Mouse (Mus musculus): ENCODE data around the gene Eapp. TPM values are rescaled to one million over a fixed set of nuclear protein-coding genes. Genes with fewer than 3 reads are reported as not detected.

Gene Eapp
- total and polyA plus RNA-seq, 2 experiments from 2014 or later, result 38.9 to 94.9 TPM

DNA sequence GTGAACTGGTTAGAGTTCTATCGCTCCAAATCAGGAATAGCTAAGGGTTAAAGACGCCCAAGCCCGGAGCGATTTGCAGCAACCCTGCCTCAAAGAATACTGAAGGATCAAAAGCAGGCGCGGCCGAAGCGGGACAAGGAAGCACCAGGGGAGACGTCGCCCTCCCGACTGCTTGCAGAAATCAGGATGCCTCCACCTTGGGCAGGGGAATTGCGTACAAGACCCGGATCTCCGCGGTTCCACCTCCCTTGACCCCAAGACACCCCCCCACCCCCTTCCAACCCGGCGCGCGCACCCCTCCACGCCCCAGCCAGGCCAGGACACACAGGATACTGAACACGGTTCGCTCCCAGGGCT is 39.7 kb downstream of the Eapp start:
- ATAC-seq (peak; percentile 34; the same call in 1 of the 2 replicates), DNase-seq (peak; percentile 61)
- peak overlapping the region; percentile 82 for H3K27ac ChIP-seq (ENCODE audit: low read depth, low read length)
- 0% methylated on average over 22 of the region's 22 CpGs for WGBS
- peak overlapping the region; percentile 82 for H3K9ac ChIP-seq
- H3K4me3 ChIP-seq (ENCODE audit: low read depth, low read length), result peak overlapping the region; percentile 72
- no peaks in the 10 kb centered on the region for H3K9me3 ChIP-seq (ENCODE audit: low read length)
- no peak for TF ChIP-seq CTCF (IDR thresholded peaks at IDR 0.05; ENCODE audit: low read depth)
- H3K36me3 ChIP-seq (ENCODE audit: insufficient read depth), result no peaks in the 10 kb centered on the region
- H3K27me3 ChIP-seq (ENCODE audit: insufficient read depth, low read length), result no peaks in the 10 kb centered on the region
- H3K4me1 ChIP-seq (ENCODE audit: insufficient read depth), result peaks cover 9% of the 10 kb centered on the region
- H3K4me2 ChIP-seq (ENCODE audit: low read depth), result peak overlapping the region; percentile 62

DNA sequence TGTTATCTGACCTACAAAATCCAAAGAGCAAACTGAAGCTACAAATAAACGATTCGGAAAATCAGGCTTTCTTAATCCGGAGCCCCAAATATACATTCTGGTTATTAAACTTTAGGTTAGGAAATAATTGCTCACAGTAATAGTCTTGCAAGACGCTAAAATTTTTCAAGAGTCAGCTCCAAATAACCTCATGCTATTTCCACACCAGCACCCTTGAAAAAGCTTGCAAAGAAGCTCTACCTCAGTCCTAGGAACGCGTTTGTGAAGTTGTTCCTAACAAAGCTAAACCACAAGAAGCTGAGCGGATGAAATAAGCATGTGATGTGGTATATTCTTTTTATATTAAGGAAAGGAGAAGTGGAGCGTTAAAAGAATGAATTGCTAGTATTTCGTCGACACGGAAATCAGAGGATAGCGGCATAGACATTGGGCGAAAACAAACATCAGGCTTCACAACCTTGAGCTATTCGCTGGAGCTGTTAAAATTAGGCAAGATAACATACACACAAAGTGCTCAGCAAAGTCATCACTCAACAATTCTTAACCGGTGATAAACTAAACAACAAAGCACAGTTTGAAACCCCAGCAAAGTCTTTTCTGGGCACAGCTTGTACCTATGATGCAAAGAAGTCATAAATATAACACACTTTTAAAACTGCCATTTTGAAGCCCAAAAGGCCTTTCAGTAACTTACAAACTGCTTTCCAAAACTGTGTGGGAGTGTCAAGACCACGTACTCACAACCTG is 40.2 kb downstream of the Eapp start:
- Histone ChIP-seq H3K27ac (ENCODE audit: low read depth, low read length) (peak overlapping the region; percentile 82), H3K9me3 (ENCODE audit: low read length) (no peaks in the 10 kb centered on the region), H3K27me3 (ENCODE audit: insufficient read depth, low read length) (no peaks in the 10 kb centered on the region), H3K4me2 (ENCODE audit: low read depth) (peak overlapping the region; percentile 62), H3K4me3 (ENCODE audit: low read depth, low read length) (peak overlapping the region; percentile 72), H3K4me1 (ENCODE audit: insufficient read depth) (peaks cover 9% of the 10 kb centered on the region), H3K9ac (peak overlapping the region; percentile 82), H3K36me3 (ENCODE audit: insufficient read depth) (no peaks in the 10 kb centered on the region)
- TF ChIP-seq CTCF (IDR thresholded peaks at IDR 0.05; ENCODE audit: low read depth), result no peak
- ATAC-seq (no peak), DNase-seq (no peak)
- WGBS, result 9% methylated on average over 16 of the region's 16 CpGs

DNA sequence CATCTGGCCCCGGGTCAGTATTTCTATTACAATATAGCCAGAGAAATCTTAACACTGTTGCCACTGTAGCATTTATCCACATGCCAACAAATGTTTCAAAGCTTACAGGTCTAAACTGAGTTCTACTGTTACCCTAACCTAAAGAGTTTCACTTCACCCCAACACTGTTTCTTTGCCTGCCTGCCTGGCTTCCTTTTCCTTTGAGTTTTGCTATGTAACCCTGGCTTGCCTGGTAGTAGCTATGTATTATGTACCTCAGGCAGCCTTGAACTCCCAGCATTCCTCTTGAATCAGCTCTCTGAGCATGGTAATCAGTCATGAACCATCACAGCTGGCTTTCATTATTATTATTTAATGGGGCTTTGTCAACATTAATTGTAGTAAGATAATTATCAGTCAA is 41.0 kb downstream of the Eapp start:
- 72% methylated on average over 1 of the region's 1 CpGs for WGBS
- no peak for TF ChIP-seq CTCF (IDR thresholded peaks at IDR 0.05; ENCODE audit: low read depth)
- ATAC-seq (no peak), DNase-seq (no peak)
- no peaks in the 10 kb centered on the region for H3K9me3 ChIP-seq (ENCODE audit: low read length)
- H3K27me3 ChIP-seq (ENCODE audit: insufficient read depth, low read length), result no peaks in the 10 kb centered on the region
- peak overlapping the region; percentile 62 for H3K4me2 ChIP-seq (ENCODE audit: low read depth)
- no peak overlapping the region for H3K27ac ChIP-seq (ENCODE audit: low read depth, low read length)
- peak overlapping the region; percentile 72 for H3K4me3 ChIP-seq (ENCODE audit: low read depth, low read length)
- H3K36me3 ChIP-seq (ENCODE audit: insufficient read depth), result no peaks in the 10 kb centered on the region
- peak overlapping the region; percentile 82; the same call in 1 of the 2 replicates for H3K9ac ChIP-seq
- peaks cover 9% of the 10 kb centered on the region for H3K4me1 ChIP-seq (ENCODE audit: insufficient read depth)

DNA sequence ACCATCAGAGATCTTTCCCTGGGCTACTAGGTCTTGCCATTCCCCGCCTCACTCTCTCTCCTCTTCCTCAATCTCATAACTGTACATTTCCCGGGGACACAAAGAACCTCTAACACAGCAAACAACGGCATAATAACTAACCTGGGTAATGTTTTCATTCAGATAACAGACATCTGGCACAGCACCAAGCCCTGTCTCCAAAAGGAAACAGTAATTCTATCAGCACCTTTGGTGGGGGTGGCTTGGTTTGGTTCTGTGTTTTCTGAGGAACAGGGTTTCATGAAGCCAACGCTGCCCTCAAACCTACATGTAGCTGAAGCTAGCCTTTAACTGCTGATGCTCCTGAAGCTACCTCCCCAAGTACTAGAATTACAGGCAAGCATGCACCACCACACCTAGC is 41.6 kb downstream of the Eapp start:
- Histone ChIP-seq H3K4me3 (ENCODE audit: low read depth, low read length) (no peak overlapping the region), H3K36me3 (ENCODE audit: insufficient read depth) (no peaks in the 10 kb centered on the region), H3K9me3 (ENCODE audit: low read length) (no peaks in the 10 kb centered on the region), H3K27me3 (ENCODE audit: insufficient read depth, low read length) (no peaks in the 10 kb centered on the region), H3K27ac (ENCODE audit: low read depth, low read length) (no peak overlapping the region), H3K9ac (no peak overlapping the region; the same call in 1 of the 2 replicates), H3K4me1 (ENCODE audit: insufficient read depth) (peaks cover 9% of the 10 kb centered on the region), H3K4me2 (ENCODE audit: low read depth) (peak overlapping the region; percentile 62)
- no peak for TF ChIP-seq CTCF (IDR thresholded peaks at IDR 0.05; ENCODE audit: low read depth)
- no peak for ATAC-seq
- 69% methylated on average over 4 of the region's 4 CpGs for WGBS
- no peak for DNase-seq

DNA sequence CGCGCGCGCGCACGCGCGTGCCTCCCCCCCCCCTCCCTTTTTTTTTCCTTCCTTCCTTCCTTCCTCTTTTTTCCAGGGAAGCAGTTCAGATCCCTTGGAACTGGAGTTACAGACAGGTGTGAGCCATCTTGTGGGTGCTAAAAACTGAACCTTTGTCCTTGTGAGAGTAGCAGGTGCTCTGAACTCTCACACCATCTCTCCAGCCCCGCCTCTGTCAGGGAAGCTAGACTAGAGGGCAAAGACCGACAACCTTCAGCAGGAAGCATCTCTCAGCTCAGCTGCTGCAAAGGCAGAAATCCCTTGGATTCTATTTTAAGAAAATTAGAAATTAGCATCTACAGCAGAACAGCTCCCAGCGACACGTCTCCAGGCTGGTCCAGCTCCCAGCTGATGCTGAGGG is 43.4 kb downstream of the Eapp start:
- WGBS, result 82% methylated on average over 12 of the region's 12 CpGs

DNA sequence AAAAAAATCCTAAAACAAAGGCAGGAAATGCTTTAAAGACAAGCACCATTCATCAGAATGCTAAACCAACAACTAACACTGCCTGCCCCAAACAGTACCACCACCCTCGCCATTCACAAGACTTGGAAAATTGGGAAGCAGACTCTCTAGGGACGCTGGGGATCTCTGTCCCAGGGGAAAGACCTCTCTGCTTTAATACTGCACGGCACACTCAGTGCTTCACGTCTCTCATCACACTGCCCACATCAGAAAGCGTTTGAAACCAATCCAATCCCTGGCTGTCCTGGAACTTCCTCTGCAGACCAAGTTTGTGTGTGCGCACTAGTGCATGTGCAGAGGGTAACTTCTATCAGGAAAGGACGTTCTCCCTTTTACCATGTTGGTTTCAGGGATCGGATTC is 43.9 kb downstream of the Eapp start:
- H3K27me3 ChIP-seq (ENCODE audit: insufficient read depth, low read length), result no peaks in the 10 kb centered on the region
- H3K4me3 ChIP-seq (ENCODE audit: low read depth, low read length), result no peak overlapping the region
- 79% methylated on average over 8 of the region's 8 CpGs for WGBS
- no peak for ATAC-seq
- no peak for TF ChIP-seq CTCF (IDR thresholded peaks at IDR 0.05; ENCODE audit: low read depth)
- peaks cover 9% of the 10 kb centered on the region for H3K4me1 ChIP-seq (ENCODE audit: insufficient read depth)
- H3K27ac ChIP-seq (ENCODE audit: low read depth, low read length), result no peak overlapping the region
- no peak for DNase-seq
- H3K9me3 ChIP-seq (ENCODE audit: low read length), result no peaks in the 10 kb centered on the region
- H3K9ac ChIP-seq, result no peak overlapping the region
- no peaks in the 10 kb centered on the region for H3K36me3 ChIP-seq (ENCODE audit: insufficient read depth)
- H3K4me2 ChIP-seq (ENCODE audit: low read depth), result no peak overlapping the region

More for the DNA sequence above, 43.4 kb downstream of the Eapp start:
- ATAC-seq (no peak), DNase-seq (no peak)
- no peaks in the 10 kb centered on the region for H3K36me3 ChIP-seq (ENCODE audit: insufficient read depth)
- H3K4me2 ChIP-seq (ENCODE audit: low read depth), result no peak overlapping the region
- no peak overlapping the region; the same call in 1 of the 2 replicates for H3K27ac ChIP-seq (ENCODE audit: low read depth, low read length)
- no peak overlapping the region for H3K9ac ChIP-seq
- H3K4me3 ChIP-seq (ENCODE audit: low read depth, low read length), result no peak overlapping the region
- peaks cover 9% of the 10 kb centered on the region for H3K4me1 ChIP-seq (ENCODE audit: insufficient read depth)
- TF ChIP-seq CTCF (IDR thresholded peaks at IDR 0.05; ENCODE audit: low read depth), result no peak
- no peaks in the 10 kb centered on the region for H3K9me3 ChIP-seq (ENCODE audit: low read length)
- no peaks in the 10 kb centered on the region for H3K27me3 ChIP-seq (ENCODE audit: insufficient read depth, low read length)

DNA sequence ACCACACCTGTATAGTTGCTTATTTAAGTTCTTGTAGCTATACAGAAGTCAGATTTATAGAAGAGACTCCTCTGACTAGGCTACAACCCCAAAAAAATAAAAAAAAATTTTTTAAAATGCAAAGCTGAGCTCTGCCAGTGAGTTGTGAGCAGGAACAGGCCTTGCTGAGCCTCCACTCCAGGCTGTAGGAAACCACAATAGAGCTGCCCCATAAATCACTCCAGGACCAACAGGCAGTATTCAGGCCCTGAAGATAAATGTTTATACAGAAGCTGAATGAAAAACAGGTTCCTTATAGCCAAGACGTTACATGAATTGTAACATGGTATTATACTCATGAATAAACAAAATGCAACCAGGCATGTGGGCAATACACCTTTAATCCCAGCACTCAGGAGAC is 44.5 kb downstream of the Eapp start:
- no peak for ATAC-seq
- no peak for DNase-seq
- peaks cover 9% of the 10 kb centered on the region for H3K4me1 ChIP-seq (ENCODE audit: insufficient read depth)
- H3K9ac ChIP-seq, result no peak overlapping the region
- H3K9me3 ChIP-seq (ENCODE audit: low read length), result no peaks in the 10 kb centered on the region
- WGBS, result 57% methylated on average over 1 of the region's 1 CpGs
- H3K27ac ChIP-seq (ENCODE audit: low read depth, low read length), result no peak overlapping the region
- no peak overlapping the region for H3K4me2 ChIP-seq (ENCODE audit: low read depth)
- H3K36me3 ChIP-seq (ENCODE audit: insufficient read depth), result no peaks in the 10 kb centered on the region
- H3K27me3 ChIP-seq (ENCODE audit: insufficient read depth, low read length), result no peaks in the 10 kb centered on the region
- no peak for TF ChIP-seq CTCF (IDR thresholded peaks at IDR 0.05; ENCODE audit: low read depth)
- no peak overlapping the region for H3K4me3 ChIP-seq (ENCODE audit: low read depth, low read length)

Measured in forebrain, postnatal 0 days (tissue).